Comparison of ENCODE assay signal across 12 mouse cellular contexts in the genomic region with DNA sequence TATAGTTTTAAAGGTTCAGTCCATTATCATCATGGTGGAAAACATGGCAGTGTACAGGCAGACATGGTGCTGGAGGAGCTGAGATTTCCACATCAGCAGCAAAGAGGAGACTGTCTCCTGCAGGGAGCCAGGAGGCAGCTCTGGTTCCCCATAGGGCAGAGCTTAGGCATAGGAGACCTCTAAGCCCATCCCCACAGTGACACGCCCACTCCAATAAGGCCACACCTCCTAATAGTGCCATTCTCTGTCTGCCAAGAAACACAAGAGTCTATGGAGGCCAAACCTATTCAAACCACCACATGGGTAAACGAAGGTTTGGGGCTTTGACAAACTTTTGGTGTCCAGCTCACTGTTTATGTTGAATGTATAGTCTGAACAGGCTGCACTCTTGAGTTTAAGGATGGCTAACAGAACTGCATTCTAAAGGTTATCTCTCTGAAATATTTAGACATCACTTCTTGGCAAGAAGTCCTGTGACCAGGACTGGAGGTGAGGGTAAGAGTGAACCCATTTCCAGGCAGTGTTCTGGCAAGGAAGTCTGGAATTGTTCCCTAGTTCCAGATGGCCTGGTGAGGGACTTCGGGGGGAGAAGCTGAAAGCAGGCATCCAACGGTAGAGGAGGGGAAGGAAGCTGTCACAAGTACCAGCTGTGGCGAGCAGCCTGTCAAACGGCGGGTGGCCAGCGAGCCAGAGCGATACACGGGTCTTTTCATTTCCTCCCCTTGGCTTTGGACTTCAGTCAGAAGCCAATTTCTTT. TPM values are rescaled to one million over a fixed set of nuclear protein-coding genes. Genes with fewer than 3 reads are reported as not detected.
DNase-seq lines count a peak whose midpoint lies in the region; ATAC-seq and TF ChIP-seq lines count a peak whose summit lies in the region.
"Had no signal": no experiment of that assay in that cellular context is flagged by ENCODE, and none has a peak within 500 bp of the region (broad histone marks: within the 10 kb centered on the region; RNA-seq: fewer than 3 reads in every experiment).

No protein-coding gene starts in this region.

- no peaks in the 10 kb centered on the region for H3K36me3 ChIP-seq in limb, embryonic 11.5 days (ENCODE audit: control insufficient read depth, insufficient read depth, low read length)
- H3K36me3 ChIP-seq in limb, embryonic 10.5 days = no peaks in the 10 kb centered on the region
- H3K36me3 ChIP-seq: limb, embryonic 12.5 days; midbrain, embryonic 10.5 days had no signal

- no peak overlapping the region for H3K4me2 ChIP-seq in limb, embryonic 11.5 days (ENCODE audit: low read depth, severe bottlenecking)
- H3K4me2 ChIP-seq: limb, embryonic 12.5 days had no signal

- no peak overlapping the region for H3K27ac ChIP-seq in limb, embryonic 11.5 days (replicated peaks; ENCODE audit: low read depth, low read length)
- no peak overlapping the region for H3K27ac ChIP-seq in limb, embryonic 10.5 days
- H3K27ac ChIP-seq in cerebellum, adult 2 months (ENCODE audit: insufficient read depth, low read length) = peak overlapping the region; percentile 84; the same call in 1 of the 2 replicates
- H3K27ac ChIP-seq: limb, embryonic 12.5 days; midbrain, embryonic 10.5 days had no signal

- TF ChIP-seq CTCF in cerebellum, adult 2 months (IDR thresholded peaks at IDR 0.05; ENCODE audit: borderline replicate concordance, insufficient read depth, low read depth, low read length) = no peak

- no peaks in the 10 kb centered on the region for H3K4me1 ChIP-seq in limb, embryonic 11.5 days (ENCODE audit: control insufficient read depth, insufficient read depth, low read length)
- H3K4me1 ChIP-seq in limb, embryonic 10.5 days = no peaks in the 10 kb centered on the region
- peaks cover 20% of the 10 kb centered on the region for H3K4me1 ChIP-seq in cerebellum, adult 2 months (ENCODE audit: control insufficient read depth, insufficient read depth, low read length)

- no peaks in the 10 kb centered on the region for H3K27me3 ChIP-seq in limb, embryonic 11.5 days (ENCODE audit: control insufficient read depth, insufficient read depth, low read length)
- no peaks in the 10 kb centered on the region for H3K27me3 ChIP-seq in limb, embryonic 10.5 days (ENCODE audit: low read depth, poor library complexity, severe bottlenecking)
- H3K27me3 ChIP-seq in cerebellum, adult 2 months (ENCODE audit: control insufficient read depth, insufficient read depth, low read length) = no peaks in the 10 kb centered on the region
- H3K27me3 ChIP-seq: limb, embryonic 12.5 days had no signal

- H3K9ac ChIP-seq in limb, embryonic 11.5 days (ENCODE audit: low read length) = no peak overlapping the region
- H3K9ac ChIP-seq: limb, embryonic 12.5 days had no signal

- ATAC-seq in limb, embryonic 11.5 days (ENCODE audit: insufficient number of reproducible peaks, low FRiP score, low TSS enrichment, low read depth) = no peak
- ATAC-seq: CD4-positive, CD25-positive, alpha-beta regulatory T cell, adult 4 months had no signal

- peak; percentile 3 to 35 for DNase-seq in heart, postnatal 14 days
- DNase-seq in heart, adult 8-10 months (ENCODE audit: low spot score) = no peak
- peak; percentile 29 for DNase-seq in limb, embryonic 11.5 days (ENCODE audit: low spot score)
- no peak for DNase-seq in limb, embryonic 10.5 days (ENCODE audit: low spot score)
- peak; percentile 93 to 99 for DNase-seq in cerebellum, adult 2 months
- peak; percentile 51 for DNase-seq in lung, postnatal 10 days
- no peak for DNase-seq in B cell, adult 2 months
- DNase-seq in adrenal gland, adult 2 months = no peak

- H3K9me3 ChIP-seq in limb, embryonic 11.5 days (ENCODE audit: control insufficient read depth, low read length) = no peaks in the 10 kb centered on the region
- H3K9me3 ChIP-seq in limb, embryonic 10.5 days (replicated peaks) = no peaks in the 10 kb centered on the region; the same call in 1 of the 2 replicates
- H3K9me3 ChIP-seq: midbrain, embryonic 10.5 days had no signal

- no peak for TF ChIP-seq POLR2A in cerebellum, adult 2 months (IDR thresholded peaks at IDR 0.05; ENCODE audit: borderline replicate concordance, insufficient read depth, low read length)

- 39% methylated on average over 10 of the region's 10 CpGs for WGBS in limb, embryonic 11.5 days
- WGBS in limb, embryonic 10.5 days = 66% methylated on average over 10 of the region's 10 CpGs
- 3% methylated on average over 10 of the region's 10 CpGs for WGBS in cerebellum, adult 2 months

- intact Hi-C loops in heart, postnatal 14 days (cut with DNase I) = no loop called here

- H3K4me3 ChIP-seq in limb, embryonic 11.5 days (ENCODE audit: low read depth, low read length) = no peak overlapping the region
- H3K4me3 ChIP-seq in limb, embryonic 10.5 days = no peak overlapping the region
- no peak overlapping the region for H3K4me3 ChIP-seq in cerebellum, adult 2 months (replicated peaks; ENCODE audit: insufficient read depth, low read depth, low read length)
- H3K4me3 ChIP-seq: erythroblast, embryonic 14.5 days; limb, embryonic 12.5 days; midbrain, embryonic 10.5 days had no signal

RNA-seq across cellular contexts. Expression of a gene that starts 19.6 kb away (rescaled TPM):
- under 1 TPM; 0.22 to 0.34 TPM for total RNA-seq in heart, postnatal 14 days (2021)
- total RNA-seq in heart, adult 8-10 months (2022) = under 1 TPM; 0.13 to 0.56 (median 0.24) TPM
- polyA plus RNA-seq in limb, embryonic 11.5 days (2014; fragmentation: Nextera tagmentation; extraction: Ambion mirVana) = 1.1 and 1.2 TPM in 2 replicates
- 0.83 and 1.2 TPM in 2 replicates for polyA plus RNA-seq in limb, embryonic 10.5 days (2016; fragmentation: Nextera tagmentation; extraction: Ambion mirVana)
- 25.2 and 32.7 TPM in 2 replicates for polyA plus RNA-seq in cerebellum, adult 2 months (2012; rRNA removed)
- under 1 TPM; 0.12 to 0.17 TPM for total RNA-seq in adrenal gland, adult 2 months (2021)
- not detected in 2 replicates for polyA plus RNA-seq in adrenal gland, adult 2 months (2012; rRNA removed)
- polyA plus RNA-seq: erythroblast, embryonic 14.5 days had no signal

Comparison
In these comparisons a context has a peak if more than half of its experiments do, and no peak if none do; other contexts are left out.
1. DNase-seq: peak in heart, postnatal 14 days (2 of 2), limb, embryonic 11.5 days (single experiment), cerebellum, adult 2 months (2 of 2) and lung, postnatal 10 days (single experiment); none in heart, adult 8-10 months (single experiment), limb, embryonic 10.5 days (single experiment), B cell, adult 2 months (0 of 2) and adrenal gland, adult 2 months (single experiment).
2. RNA of a gene that starts 19.6 kb away (polyA plus RNA-seq): 25.2 to 32.7 TPM in cerebellum, adult 2 months; 0.83 to 1.2 TPM in limb, embryonic 10.5 days, 1.1 to 1.2 TPM in limb, embryonic 11.5 days and not detected in adrenal gland, adult 2 months; every median in the first group is over 10 times any median in the second.